Mouse (Mus musculus) liver, embryonic 16.5 days (tissue): ENCODE measurements around the gene Alg11. TPM values are rescaled to one million over a fixed set of nuclear protein-coding genes. Genes with fewer than 3 reads are reported as not detected.

Experiments
- ATAC-seq: fragments of 200-750 bp; cut with Nextera tagmentation; 2 replicates; pipeline ENCODE4 v1.8.0; 2017; ENCODE audit warnings: low read depth, mild to moderate bottlenecking, moderate number of reproducible peaks, moderate library complexity
- H3K27ac ChIP-seq: fragments of 300-500 bp; sonication (generic); 2 replicates; pipeline ENCODE4 v1.5.1; 2014; ENCODE audit warnings: mild to moderate bottlenecking, low read length
- H3K27me3 ChIP-seq: fragments of 300-500 bp; sonication (generic); 2 replicates; pipeline ENCODE4 v1.6.1; 2014; ENCODE audit warnings: low read depth, low read length, mixed read lengths; ENCODE audit not compliant: control insufficient read depth, insufficient read depth
- H3K36me3 ChIP-seq: fragments of 300-500 bp; sonication (generic); 2 replicates; pipeline ENCODE4 v1.6.1; 2014; ENCODE audit warnings: mild to moderate bottlenecking; ENCODE audit not compliant: control insufficient read depth, insufficient read depth
- H3K4me1 ChIP-seq: fragments of 300-500 bp; sonication (generic); 2 replicates; pipeline ENCODE4 v1.6.1; 2014; ENCODE audit warnings: low read depth, low read length, mixed read lengths; ENCODE audit not compliant: control insufficient read depth
- H3K4me2 ChIP-seq: fragments of 300-500 bp; sonication (generic); 2 replicates; pipeline ENCODE4 v1.6.1; 2014; ENCODE audit warnings: low read depth, low read length, mixed read lengths
- H3K4me3 ChIP-seq: fragments of 300-500 bp; sonication (generic); 2 replicates; pipeline ENCODE4 v1.5.1; 2014; ENCODE audit warnings: low read depth, mild to moderate bottlenecking, low read length
- H3K9ac ChIP-seq: fragments of 300-500 bp; sonication (generic); 2 replicates; pipeline ENCODE4 v1.6.1; 2014; ENCODE audit warnings: low read depth, low read length
- H3K9me3 ChIP-seq: fragments of 300-500 bp; sonication (generic); replicated peaks from 2 replicates; pipeline ENCODE4 v1.6.1; 2016; ENCODE audit warnings: low read length; ENCODE audit not compliant: control insufficient read depth
- WGBS: fragments of 180-500 bp; shearing (Covaris S2); extraction: QIAGEN DNeasy Blood & Tissue Kit; methylation state at CpG from one replicate; pipeline ENCODE4 v1.1.7; 2014; ENCODE audit not compliant: insufficient replicate concordance; 5-methylcytosine and 5-hydroxymethylcytosine counted together
- polyA plus RNA-seq: library from polyadenylated mRNA; unstranded; fragments of >200 nt; fragmentation: Nextera tagmentation; extraction: Ambion mirVana; gene quantifications from 2 replicates; pipeline ENCODE4 v1.2.1, GENCODE M21; 2015

The Alg11 gene
- polyA plus RNA-seq, 1 experiment from 2014 or later, result 11.0 TPM

DNA sequence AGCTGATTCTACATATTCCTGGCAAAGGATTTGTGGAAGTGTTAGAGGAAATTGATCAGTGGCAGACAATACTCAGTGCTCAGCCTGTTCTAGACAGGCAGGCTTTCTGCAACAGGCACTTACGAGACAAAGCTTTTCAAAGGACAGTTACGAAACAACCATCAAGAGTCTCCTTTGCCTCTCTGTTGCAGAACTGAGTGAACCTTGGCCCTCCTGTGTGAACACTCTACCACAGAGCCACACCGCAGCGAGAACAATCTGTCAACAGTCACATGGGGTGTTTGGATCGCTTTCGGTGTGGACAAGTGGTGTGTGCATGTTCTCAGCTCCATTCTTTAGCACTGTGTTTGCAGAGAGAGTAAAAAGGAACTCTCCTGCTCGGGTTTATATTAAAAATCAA is 23.5 kb upstream of the Alg11 start:
- H3K4me2 ChIP-seq, result 0 out of 2 replicates have a peak overlapping the region, but pooled peaks have one; percentile 32
- no peaks in the 10 kb centered on the region for H3K9me3 ChIP-seq
- H3K4me3 ChIP-seq, result no peak overlapping the region
- H3K36me3 ChIP-seq, result no peaks in the 10 kb centered on the region; the same call in 1 of the 2 replicates
- ATAC-seq, result peak; percentile 85
- H3K4me1 ChIP-seq, result peaks cover 7% of the 10 kb centered on the region; the same call in 1 of the 2 replicates
- H3K27ac ChIP-seq, result peak overlapping the region; percentile 59
- no peaks in the 10 kb centered on the region for H3K27me3 ChIP-seq
- WGBS, result 70% methylated on average over 7 of the region's 7 CpGs
- H3K9ac ChIP-seq, result no peak overlapping the region

DNA sequence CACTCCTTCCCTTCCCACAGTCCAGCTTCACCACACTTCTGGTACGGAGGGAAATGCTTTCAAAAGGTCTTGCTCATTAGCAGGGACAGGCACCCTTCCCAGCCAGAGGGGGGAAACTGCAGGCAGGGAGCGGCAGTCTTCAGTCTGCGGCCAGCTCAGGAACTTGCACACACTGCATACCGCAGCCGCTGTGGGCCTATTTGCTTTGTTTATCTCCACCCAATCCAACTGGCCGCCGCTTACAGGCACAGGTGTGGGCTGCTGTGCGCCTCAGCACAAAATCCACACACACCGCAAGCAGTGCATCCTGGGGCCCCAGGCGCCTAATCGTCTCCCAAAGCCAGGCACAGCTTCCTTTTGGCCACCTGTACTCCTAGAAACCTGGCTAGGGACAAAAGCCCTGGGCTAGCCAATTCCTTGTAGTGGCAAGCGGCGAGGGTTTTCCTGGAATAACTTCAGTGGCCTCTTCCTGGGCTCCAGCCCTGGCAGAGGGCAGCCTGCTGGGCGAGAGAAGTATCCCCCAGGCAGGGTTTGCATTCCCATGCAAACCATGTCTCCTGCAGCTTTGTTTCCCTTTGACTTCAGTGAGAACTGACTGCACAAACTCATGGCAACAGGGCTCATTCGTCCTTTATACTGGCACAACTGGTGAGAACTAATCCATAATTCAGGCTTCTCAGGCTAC is 20.9 kb upstream of the Alg11 start:
- Histone ChIP-seq H3K9me3 (no peaks in the 10 kb centered on the region), H3K27ac (peak overlapping the region; percentile 72), H3K9ac (peak overlapping the region; percentile 54), H3K4me3 (peak overlapping the region; percentile 51), H3K36me3 (no peaks in the 10 kb centered on the region; the same call in 1 of the 2 replicates), H3K4me1 (peaks cover 17% of the 10 kb centered on the region), H3K4me2 (peak overlapping the region; percentile 44), H3K27me3 (no peaks in the 10 kb centered on the region)
- peak; percentile 78 for ATAC-seq
- WGBS, result 25% methylated on average over 15 of the region's 15 CpGs

DNA sequence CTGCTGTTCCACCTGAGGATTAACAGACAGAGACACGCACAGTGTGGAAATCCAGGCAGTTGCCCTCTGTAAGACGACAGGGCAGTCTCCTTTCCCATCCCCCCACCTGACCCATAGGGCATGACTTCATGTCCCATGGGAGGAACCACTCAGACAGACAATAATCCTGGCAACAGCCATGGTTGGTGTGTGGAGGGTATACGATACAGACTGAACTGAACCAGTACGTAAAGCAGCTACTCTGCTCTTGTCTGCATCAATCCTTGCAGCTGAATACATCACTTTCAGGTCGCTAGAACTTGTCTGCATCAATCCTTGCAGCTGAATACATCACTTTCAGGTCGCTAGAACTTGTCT is 20.4 kb upstream of the Alg11 start:
- 55% methylated on average over 6 of the region's 6 CpGs for WGBS
- peak overlapping the region; percentile 44; the same call in 1 of the 2 replicates for H3K4me2 ChIP-seq
- ATAC-seq, result no peak
- H3K4me1 ChIP-seq, result peaks cover 17% of the 10 kb centered on the region
- H3K27me3 ChIP-seq, result no peaks in the 10 kb centered on the region
- no peak overlapping the region for H3K9ac ChIP-seq
- H3K36me3 ChIP-seq, result no peaks in the 10 kb centered on the region; the same call in 1 of the 2 replicates
- H3K9me3 ChIP-seq, result no peaks in the 10 kb centered on the region
- peak overlapping the region; percentile 72; the same call in 1 of the 2 replicates for H3K27ac ChIP-seq
- H3K4me3 ChIP-seq, result no peak overlapping the region

DNA sequence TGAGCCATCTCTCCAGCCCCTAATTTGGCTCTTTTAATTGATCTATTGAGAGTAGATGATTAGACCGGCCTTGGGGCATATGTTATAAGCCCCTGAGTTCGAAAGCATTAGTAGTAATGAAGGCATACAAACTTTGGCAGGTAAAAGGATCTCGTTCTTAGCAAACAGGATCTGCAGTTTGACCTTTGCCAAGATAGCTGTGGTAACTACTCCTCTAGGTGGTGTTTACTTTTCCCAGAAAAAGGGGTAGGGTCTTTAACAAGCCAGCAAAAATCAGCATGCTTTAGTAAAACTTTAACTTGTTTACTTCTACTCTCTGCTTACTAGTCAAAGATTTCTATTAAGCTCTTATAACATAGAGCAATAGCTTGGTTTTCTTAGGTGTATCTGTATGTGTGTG is 18.0 kb upstream of the Alg11 start:
- Histone ChIP-seq H3K36me3 (no peaks in the 10 kb centered on the region), H3K4me3 (no peak overlapping the region), H3K27ac (no peak overlapping the region), H3K27me3 (no peaks in the 10 kb centered on the region), H3K9me3 (no peaks in the 10 kb centered on the region), H3K9ac (no peak overlapping the region), H3K4me2 (no peak overlapping the region), H3K4me1 (peaks cover 17% of the 10 kb centered on the region)
- no peak for ATAC-seq
- 63% methylated on average over 3 of the region's 3 CpGs for WGBS

DNA sequence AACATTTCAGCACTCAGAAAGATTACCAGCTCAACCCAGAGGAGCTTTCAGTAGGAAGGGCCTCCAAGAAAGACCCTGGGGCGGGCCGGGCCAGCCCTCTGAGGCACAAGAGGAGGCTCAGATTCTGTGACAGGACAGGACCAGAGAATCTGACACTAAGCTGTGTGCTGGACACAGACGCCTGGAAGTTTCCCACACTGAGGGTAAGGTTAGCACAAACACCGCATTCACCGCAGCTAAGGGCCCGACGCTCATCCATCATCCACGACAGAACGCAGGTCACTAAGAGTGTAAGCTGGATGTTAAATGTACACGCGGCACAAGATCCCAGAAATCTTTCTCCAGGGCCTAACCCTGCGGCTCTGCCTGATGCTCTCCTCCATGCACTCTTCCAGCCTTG is 16.8 kb upstream of the Alg11 start:
- Histone ChIP-seq H3K4me2 (no peak overlapping the region), H3K36me3 (no peaks in the 10 kb centered on the region), H3K9me3 (no peaks in the 10 kb centered on the region), H3K9ac (no peak overlapping the region), H3K4me1 (peaks cover 17% of the 10 kb centered on the region), H3K4me3 (no peak overlapping the region), H3K27me3 (no peaks in the 10 kb centered on the region), H3K27ac (peak overlapping the region; percentile 39)
- WGBS, result 72% methylated on average over 12 of the region's 12 CpGs
- no peak for ATAC-seq

DNA sequence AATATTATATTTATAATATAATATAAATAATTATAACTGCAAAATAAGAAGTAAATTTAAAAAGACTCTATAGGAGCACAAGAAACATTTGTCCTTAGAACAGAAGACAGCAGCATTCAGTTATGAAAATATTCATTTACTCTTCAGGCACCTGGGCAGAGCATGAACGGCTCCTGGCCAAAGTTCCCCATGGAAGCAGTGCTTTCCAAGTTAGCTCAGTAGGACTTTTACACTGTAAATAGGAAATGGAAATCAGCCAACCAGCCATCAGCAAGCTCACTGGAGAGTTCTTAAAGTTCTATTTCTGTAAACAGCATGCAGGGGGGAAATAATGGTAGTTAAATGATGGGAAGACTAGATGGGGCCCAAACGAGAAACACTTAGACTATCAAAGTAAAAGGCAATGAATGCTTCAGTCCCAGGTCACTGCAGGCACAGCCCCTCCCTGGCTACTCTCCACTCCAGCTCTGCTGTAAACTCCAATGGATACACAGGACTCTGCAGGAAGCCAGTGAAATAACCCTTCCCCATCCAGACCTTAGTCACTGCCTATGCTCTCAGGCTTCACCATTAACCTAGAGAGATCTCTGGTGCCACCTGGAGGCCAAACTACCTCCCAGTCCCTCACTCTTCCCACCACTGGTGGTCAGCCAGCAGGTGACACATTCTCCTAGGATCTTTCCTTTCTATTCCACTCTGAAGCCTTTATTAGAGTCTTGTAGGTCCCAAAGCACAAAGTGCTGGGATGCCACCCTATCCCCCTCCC is 12.6 kb upstream of the Alg11 start:
- H3K36me3 ChIP-seq, result no peaks in the 10 kb centered on the region
- H3K4me1 ChIP-seq, result peaks cover 10% of the 10 kb centered on the region
- peak; percentile 88 for ATAC-seq
- H3K4me3 ChIP-seq, result no peak overlapping the region
- peak overlapping the region; percentile 61 for H3K27ac ChIP-seq
- no peaks in the 10 kb centered on the region for H3K9me3 ChIP-seq
- whole genome bisulfite sequencing, result 63% methylated on average over 2 of the region's 2 CpGs
- no peak overlapping the region for H3K4me2 ChIP-seq
- H3K27me3 ChIP-seq, result no peaks in the 10 kb centered on the region
- H3K9ac ChIP-seq, result no peak overlapping the region

DNA sequence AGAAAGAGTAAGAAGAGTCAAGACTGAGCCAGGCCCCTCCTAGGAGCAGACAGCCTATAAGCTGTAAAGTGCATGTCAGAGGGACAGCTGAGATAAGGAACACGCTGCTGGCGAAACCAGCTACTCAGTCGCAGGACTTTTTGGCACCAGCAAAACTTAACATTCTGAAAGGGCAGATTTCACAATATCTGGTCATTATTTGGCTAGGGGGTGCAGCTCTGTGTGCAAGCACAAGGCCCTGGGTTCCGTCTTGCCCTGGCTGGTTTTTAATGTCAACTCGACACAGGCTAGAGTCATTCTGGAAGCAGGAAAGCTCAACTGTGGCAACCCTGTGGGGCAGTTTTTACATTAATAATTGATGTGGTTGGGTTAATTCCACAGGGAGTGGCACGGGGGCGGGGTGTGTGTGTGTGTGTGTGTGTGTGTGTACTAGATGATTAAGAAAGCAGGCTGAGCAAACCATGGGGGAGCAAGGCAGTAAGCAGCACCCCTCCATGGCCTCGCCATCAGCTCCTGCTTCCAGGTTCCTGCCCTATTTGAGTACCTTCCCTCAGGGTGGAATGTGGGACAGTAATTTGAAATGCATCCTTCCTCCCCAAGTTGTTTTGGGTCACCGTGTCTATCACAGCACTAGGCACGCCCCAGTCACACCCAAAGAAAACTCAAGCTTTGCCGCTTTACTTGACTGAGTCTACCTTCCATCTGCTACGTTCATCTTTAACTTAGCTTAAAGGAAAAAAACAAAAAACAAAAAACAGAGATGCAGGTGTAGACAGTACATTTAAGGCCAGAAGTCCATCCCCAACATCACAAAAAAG is 5.6 kb upstream of the Alg11 start:
- Histone ChIP-seq H3K4me2 (peak overlapping the region; percentile 70), H3K4me3 (peak overlapping the region; percentile 36), H3K9ac (peak overlapping the region; percentile 31; the same call in 1 of the 2 replicates), H3K9me3 (no peaks in the 10 kb centered on the region), H3K4me1 (peaks cover 51% of the 10 kb centered on the region), H3K36me3 (no peaks in the 10 kb centered on the region), H3K27ac (peak overlapping the region; percentile 94), H3K27me3 (no peaks in the 10 kb centered on the region)
- WGBS, result 26% methylated on average over 12 of the region's 12 CpGs
- ATAC-seq, result peak; percentile 77

DNA sequence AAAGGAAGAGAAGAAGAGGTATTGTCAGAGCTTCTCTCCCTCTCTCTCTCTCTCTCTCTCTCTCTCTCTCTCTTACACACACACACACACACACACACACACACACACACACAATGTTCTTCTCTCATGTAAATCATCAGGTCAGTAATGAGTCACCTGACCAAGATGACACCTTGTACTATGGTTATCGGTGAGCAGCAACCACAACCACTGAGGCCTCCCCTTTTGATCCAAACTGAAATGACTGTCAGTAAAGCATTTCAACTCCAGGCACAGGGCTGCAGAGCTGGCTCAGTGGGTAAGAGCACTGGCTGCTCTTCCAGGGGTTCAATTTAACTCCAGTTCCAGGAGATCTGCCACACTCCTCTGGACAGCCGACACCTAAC is 5.0 kb upstream of the Alg11 start:
- H3K4me3 ChIP-seq, result peak overlapping the region; percentile 1
- H3K9ac ChIP-seq, result no peak overlapping the region
- WGBS, result 51% methylated on average over 2 of the region's 2 CpGs

More for the DNA sequence above, 5.0 kb upstream of the Alg11 start:
- peaks cover 51% of the 10 kb centered on the region for H3K4me1 ChIP-seq
- H3K27me3 ChIP-seq, result no peaks in the 10 kb centered on the region
- H3K36me3 ChIP-seq, result no peaks in the 10 kb centered on the region
- H3K4me2 ChIP-seq, result peak overlapping the region; percentile 70
- no peaks in the 10 kb centered on the region for H3K9me3 ChIP-seq
- H3K27ac ChIP-seq, result peak overlapping the region; percentile 94
- no peak for ATAC-seq
